Mouse (Mus musculus) small intestine, adult 2 months (tissue): ENCODE data around the gene Rab3b.

Experiments
- CTCF ChIP-seq: fragments of 200-500 bp; IDR thresholded peaks from 2 replicates; pipeline ENCODE4 v1.5.1; 2012; ENCODE audit warnings: low read depth, mild to moderate bottlenecking, control low read depth, inconsistent platforms, low read length, moderate library complexity, mixed read lengths; ENCODE audit not compliant: insufficient replicate concordance, insufficient read length; ENCODE audit errors: extremely low read depth
- POLR2A ChIP-seq: fragments of 200-500 bp; IDR thresholded peaks from 2 replicates; pipeline ENCODE4 v1.6.1; 2012; ENCODE audit warnings: low read depth, mild to moderate bottlenecking, control low read depth, inconsistent platforms, low read length, moderate library complexity

GRCm38 (mm10) chr4:108869730-108870374 lies 9.0 kb upstream of the Rab3b start:
- TF ChIP-seq POLR2A (no peak), CTCF (peak; percentile 52; the same call in 1 of the 2 replicates)
